ENCODE assay signal across 24 mouse cellular contexts in the genomic region with DNA sequence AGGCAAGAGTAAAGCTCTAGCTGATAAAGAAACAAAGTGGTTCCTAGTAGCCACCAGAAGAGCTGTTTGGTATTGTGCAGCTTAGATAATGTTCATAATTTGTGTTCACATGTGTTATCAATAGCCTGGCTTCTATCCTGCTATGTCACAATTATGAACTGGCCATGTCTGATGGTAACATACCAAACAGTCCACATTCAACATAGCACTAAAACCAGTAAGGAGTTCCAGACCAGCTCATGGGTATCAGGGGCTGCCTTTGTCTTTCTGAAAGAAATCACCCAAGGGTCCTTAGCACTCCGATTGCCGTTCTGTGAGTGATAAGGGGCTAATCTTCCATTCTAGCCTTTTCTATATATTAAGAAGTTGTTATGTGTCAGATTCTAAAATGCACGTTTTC. TPM values are rescaled to one million over a fixed set of nuclear protein-coding genes. Genes with fewer than 3 reads are reported as not detected.
DNase-seq lines count a peak whose midpoint lies in the region; ATAC-seq and TF ChIP-seq lines count a peak whose summit lies in the region.
"Had no signal": no experiment of that assay in that cellular context is flagged by ENCODE, and none has a peak within 500 bp of the region (broad histone marks: within the 10 kb centered on the region; RNA-seq: fewer than 3 reads in every experiment).

No protein-coding gene starts in this region.

- intact Hi-C loops in heart, postnatal 36 days (cut with DNase I) = loop anchor here (5.0 kb wide), 1 partner anchor 123 kb away; no protein-coding TSS in a partner anchor

- H3K9me3 ChIP-seq in heart, embryonic 11.5 days (replicated peaks; ENCODE audit: control insufficient read depth, low read length) = no peaks in the 10 kb centered on the region
- H3K9me3 ChIP-seq in heart, embryonic 14.5 days (ENCODE audit: control insufficient read depth, low read length) = no peaks in the 10 kb centered on the region
- H3K9me3 ChIP-seq in heart, postnatal 0 days (replicated peaks; ENCODE audit: control insufficient read depth, low read length) = no peaks in the 10 kb centered on the region
- H3K9me3 ChIP-seq: forebrain, embryonic 10.5 days; forebrain, embryonic 13.5 days; G1E; hindbrain, embryonic 12.5 days; hindbrain, embryonic 15.5 days had no signal

- peaks cover 18% of the 10 kb centered on the region for H3K27me3 ChIP-seq in heart, embryonic 11.5 days (ENCODE audit: control insufficient read depth, insufficient read depth, low read length)
- peaks cover 65% of the 10 kb centered on the region for H3K27me3 ChIP-seq in heart, embryonic 14.5 days (ENCODE audit: control insufficient read depth, insufficient read depth, low read length)
- H3K27me3 ChIP-seq in heart, postnatal 0 days (ENCODE audit: control insufficient read depth, insufficient read depth, low read length) = 0 out of 2 replicates have a peak, but pooled peaks cover 8% of the 10 kb centered on the region
- H3K27me3 ChIP-seq: CH12.LX; forebrain, embryonic 13.5 days; hindbrain, embryonic 12.5 days; hindbrain, embryonic 15.5 days; Patski had no signal

- peaks cover 10% of the 10 kb centered on the region for H3K4me1 ChIP-seq in heart, embryonic 11.5 days (ENCODE audit: control insufficient read depth, insufficient read depth, low read length)
- H3K4me1 ChIP-seq in heart, embryonic 14.5 days (ENCODE audit: control insufficient read depth in 2 of 2, insufficient read depth in 2 of 2, low read length in 2 of 2) = peaks cover 3 to 14% of the 10 kb centered on the region in 2 experiments
- 0 out of 2 replicates have a peak, but pooled peaks cover under 1% of the 10 kb centered on the region for H3K4me1 ChIP-seq in heart, postnatal 0 days (ENCODE audit: control insufficient read depth, insufficient read depth)
- H3K4me1 ChIP-seq: forebrain, embryonic 10.5 days; forebrain, embryonic 13.5 days; hindbrain, embryonic 12.5 days; hindbrain, embryonic 15.5 days had no signal

- H3K27ac ChIP-seq in heart, embryonic 11.5 days (ENCODE audit: low read depth, low read length) = no peak overlapping the region
- no peak overlapping the region for H3K27ac ChIP-seq in heart, embryonic 14.5 days (replicated peaks in 1 of 2; ENCODE audit: control insufficient read depth in 1 of 2, insufficient read depth in 1 of 2, low read depth in 2 of 2, low read length in 2 of 2)
- no peak overlapping the region for H3K27ac ChIP-seq in heart, postnatal 0 days (ENCODE audit: low read depth)
- H3K27ac ChIP-seq: forebrain, embryonic 10.5 days; forebrain, embryonic 13.5 days; hindbrain, embryonic 12.5 days; hindbrain, embryonic 15.5 days had no signal

- TF ChIP-seq EP300 in heart, postnatal 0 days (IDR thresholded peaks at IDR 0.05; ENCODE audit: low read depth) = no peak

- H3K4me3 ChIP-seq in heart, embryonic 11.5 days (ENCODE audit: low read depth, low read length) = no peak overlapping the region
- no peak overlapping the region for H3K4me3 ChIP-seq in heart, embryonic 14.5 days (ENCODE audit: control insufficient read depth in 1 of 2, insufficient read depth in 1 of 2, low read depth in 1 of 2, low read length in 2 of 2)
- no peak overlapping the region for H3K4me3 ChIP-seq in heart, postnatal 0 days (ENCODE audit: low read depth, low read length)
- H3K4me3 ChIP-seq: forebrain, embryonic 10.5 days; forebrain, embryonic 13.5 days; hindbrain, embryonic 12.5 days; hindbrain, embryonic 15.5 days had no signal

- ATAC-seq in heart, embryonic 11.5 days (replicated peaks; ENCODE audit: insufficient number of reproducible peaks, low FRiP score, low TSS enrichment) = no peak
- ATAC-seq in heart, embryonic 14.5 days (ENCODE audit: insufficient number of reproducible peaks, insufficient read depth, low FRiP score, low read depth) = peak; percentile 42; the same call in 1 of the 2 replicates
- ATAC-seq in heart, postnatal 0 days (ENCODE audit: insufficient read depth, low read depth) = peak; percentile 45; the same call in 1 of the 2 replicates
- ATAC-seq: forebrain, embryonic 13.5 days; forebrain, embryonic 16.5 days; intestine, postnatal 0 days; Patski had no signal

- no peaks in the 10 kb centered on the region for H3K36me3 ChIP-seq in heart, embryonic 11.5 days (ENCODE audit: control insufficient read depth, insufficient read depth, low read length)
- H3K36me3 ChIP-seq in heart, embryonic 14.5 days (ENCODE audit: control insufficient read depth, insufficient read depth, low read length) = no peaks in the 10 kb centered on the region
- no peaks in the 10 kb centered on the region for H3K36me3 ChIP-seq in heart, postnatal 0 days (replicated peaks; ENCODE audit: control insufficient read depth, insufficient read depth, low read length)
- H3K36me3 ChIP-seq: forebrain, embryonic 10.5 days; G1E; hindbrain, embryonic 12.5 days; hindbrain, embryonic 15.5 days had no signal

- WGBS in heart, embryonic 11.5 days (ENCODE audit: insufficient replicate concordance) = 33% methylated on average over 3 of the region's 3 CpGs
- 12% methylated on average over 3 of the region's 3 CpGs for WGBS in heart, embryonic 14.5 days
- 17% methylated on average over 3 of the region's 3 CpGs for WGBS in heart, postnatal 0 days

- H3K4me2 ChIP-seq in heart, embryonic 11.5 days = peak overlapping the region; percentile 11; the same call in 1 of the 2 replicates
- H3K4me2 ChIP-seq in heart, embryonic 14.5 days (ENCODE audit: low read length) = peak overlapping the region; percentile 35
- H3K4me2 ChIP-seq in heart, postnatal 0 days (ENCODE audit: low read depth, low read length) = no peak overlapping the region
- H3K4me2 ChIP-seq: forebrain, embryonic 13.5 days; hindbrain, embryonic 12.5 days; hindbrain, embryonic 15.5 days had no signal

- H3K9ac ChIP-seq in heart, embryonic 11.5 days (ENCODE audit: low read depth, low read length) = no peak overlapping the region
- no peak overlapping the region for H3K9ac ChIP-seq in heart, embryonic 14.5 days (ENCODE audit: low read length)
- no peak overlapping the region for H3K9ac ChIP-seq in heart, postnatal 0 days (replicated peaks; ENCODE audit: low read depth, low read length)
- H3K9ac ChIP-seq: forebrain, embryonic 13.5 days; hindbrain, embryonic 12.5 days; hindbrain, embryonic 15.5 days had no signal

- DNase-seq in heart, adult 9 months (ENCODE audit: low spot score in 2 of 2) = no peak
- no peak for DNase-seq in heart, adult 11 months
- DNase-seq in heart, postnatal 0 days (ENCODE audit: low spot score) = peak; percentile 8
- no peak for DNase-seq in heart, postnatal 36 days
- DNase-seq: adrenal gland, postnatal 10 days; adrenal gland, postnatal 36 days; B cell, adult 2 months; cerebellum, adult 18-20 months; cerebellum, adult 9-10 months; cerebellum, postnatal 14 days; gastrocnemius, postnatal 10 days; gastrocnemius, postnatal 36 days; kidney, adult 2 months had no signal

- TF ChIP-seq CTCF in heart, postnatal 0 days (IDR thresholded peaks at IDR 0.05; ENCODE audit: low read depth) = no peak

RNA-seq across cellular contexts. Expression of gene Nampt, which starts 58.7 kb away (rescaled TPM):
- 21.0 and 21.7 TPM in 2 replicates for polyA plus RNA-seq in heart, embryonic 11.5 days (2014; fragmentation: Nextera tagmentation; extraction: Ambion mirVana)
- 18.4 and 19.8 TPM in 2 replicates for polyA plus RNA-seq in heart, embryonic 14.5 days (2014; fragmentation: Nextera tagmentation; extraction: Ambion mirVana)
- total RNA-seq in heart, postnatal 0 days (2014; rRNA removed; ENCODE audit: low replicate concordance) = 21.9 and 22.2 TPM in 2 replicates
- polyA plus RNA-seq in heart, postnatal 0 days (2015; fragmentation: Nextera tagmentation; extraction: Ambion mirVana) = 13.7 and 15.5 TPM in 2 replicates
- 100 to 1,000 TPM; 130 to 142 TPM for total RNA-seq in heart, postnatal 36 days (2021)
